Mouse (Mus musculus) midbrain, embryonic 13.5 days (tissue): ENCODE results near the gene Gcnt4. TPM values are rescaled to one million over a fixed set of nuclear protein-coding genes. Genes with fewer than 3 reads are reported as not detected.
"Not testable (repeated sequence)": the region's sequence is repeated elsewhere in the genome, so short reads cannot be mapped to it uniquely, and the experiment has no call there.

ENCODE experiments used
- ATAC-seq: fragments of 200-750 bp; cut with Nextera tagmentation; 2 replicates; pipeline ENCODE4 v1.8.0; 2017; ENCODE audit warnings: mild to moderate bottlenecking, moderate TSS enrichment, moderate library complexity
- H3K27ac ChIP-seq: fragments of 300-500 bp; sonication (generic); 2 replicates; pipeline ENCODE4 v1.5.1; 2015; ENCODE audit warnings: inconsistent platforms, mild to moderate bottlenecking, moderate library complexity
- H3K27me3 ChIP-seq: fragments of 300-500 bp; sonication (generic); 2 replicates; pipeline ENCODE4 v1.6.1; 2015; ENCODE audit warnings: mild to moderate bottlenecking, inconsistent platforms
- H3K36me3 ChIP-seq: fragments of 300-500 bp; sonication (generic); 2 replicates; pipeline ENCODE4 v1.6.1; 2015; ENCODE audit warnings: mild to moderate bottlenecking, inconsistent platforms
- H3K4me1 ChIP-seq: fragments of 300-500 bp; sonication (generic); replicated peaks from 2 replicates; pipeline ENCODE4 v1.6.1; 2015; ENCODE audit warnings: inconsistent platforms
- H3K4me2 ChIP-seq: fragments of 300-500 bp; sonication (generic); replicated peaks from 2 replicates; pipeline ENCODE4 v1.6.1; 2015; ENCODE audit warnings: moderate library complexity, mild to moderate bottlenecking, inconsistent platforms
- H3K4me3 ChIP-seq: fragments of 300-500 bp; sonication (generic); replicated peaks from 2 replicates; pipeline ENCODE4 v1.5.1; 2015; ENCODE audit warnings: mild to moderate bottlenecking, inconsistent platforms
- H3K9ac ChIP-seq: fragments of 300-500 bp; sonication (generic); replicated peaks from 2 replicates; pipeline ENCODE4 v1.6.1; 2015; ENCODE audit warnings: mild to moderate bottlenecking, inconsistent platforms
- H3K9me3 ChIP-seq: fragments of 300-500 bp; sonication (generic); 2 replicates; pipeline ENCODE4 v1.6.1; 2016; ENCODE audit warnings: mild to moderate bottlenecking, inconsistent platforms
- WGBS: fragments of 180-500 bp; shearing (Covaris S2); methylation state at CpG from one replicate; pipeline ENCODE4 v1.1.7; 2015; 5-methylcytosine and 5-hydroxymethylcytosine counted together
- polyA plus RNA-seq: library from polyadenylated mRNA; unstranded; fragments of >200 nt; fragmentation: Nextera tagmentation; extraction: Ambion mirVana; gene quantifications from 2 replicates; pipeline ENCODE4 v1.2.1, GENCODE M21; 2015

The Gcnt4 gene
- polyA plus RNA-seq, 1 experiment from 2014 or later, result 0.15 TPM

DNA sequence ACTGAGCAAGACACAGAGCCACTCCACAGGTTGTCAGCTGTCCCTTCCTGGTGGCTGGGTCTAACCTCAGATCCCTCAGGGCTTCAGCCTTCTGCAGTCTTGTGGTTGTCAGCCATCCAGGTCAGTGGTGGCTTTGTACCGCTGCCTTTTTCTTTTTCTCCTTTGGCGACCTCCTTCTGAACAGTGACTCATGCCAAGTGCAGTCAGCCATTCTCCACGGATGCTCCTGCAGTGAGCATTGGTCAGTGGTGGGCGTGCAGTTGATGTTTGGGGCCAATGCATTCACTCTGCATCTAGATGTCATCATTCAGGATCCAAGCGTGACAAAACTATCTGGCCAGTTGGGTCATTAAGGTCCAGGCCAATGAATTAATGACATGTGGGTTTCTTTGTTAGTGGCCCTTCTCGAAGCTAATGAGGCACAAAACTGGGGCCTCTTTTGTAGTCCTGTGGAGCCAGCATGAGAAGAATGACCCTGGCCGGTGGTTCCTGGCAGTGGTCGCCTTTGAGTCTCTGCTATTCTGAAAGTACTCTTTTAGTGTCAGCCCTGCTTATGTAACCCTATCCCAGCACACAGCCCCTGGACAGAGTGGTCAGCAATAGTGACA lies 4.0 kb downstream of the Gcnt4 start:
- WGBS, result 18% methylated on average over 8 of the region's 8 CpGs
- peaks cover 39% of the 10 kb centered on the region for H3K27me3 ChIP-seq
- no peak for ATAC-seq

DNA sequence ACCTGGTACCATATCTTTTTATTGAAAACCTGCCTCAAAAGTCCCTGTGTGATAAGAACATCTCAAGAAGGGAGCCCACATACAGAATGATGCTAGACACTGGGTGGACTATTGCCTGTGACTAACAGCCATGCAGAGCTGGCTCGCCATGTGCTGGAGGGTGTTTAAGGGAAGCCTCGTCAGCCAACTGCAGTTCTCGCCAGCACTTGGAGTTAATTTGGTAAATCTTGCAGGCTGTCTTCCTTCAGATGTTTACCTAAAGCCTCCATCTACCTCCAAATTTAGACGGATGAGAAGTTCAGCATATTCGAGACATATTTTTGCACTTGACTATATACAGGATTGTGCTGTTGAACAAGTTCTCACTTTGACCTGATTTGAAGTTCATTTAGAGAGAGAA lies 8.3 kb downstream of the Gcnt4 start:
- 84% methylated on average over 5 of the region's 5 CpGs for WGBS
- H3K4me3 ChIP-seq, result no peak overlapping the region
- no peak overlapping the region for H3K9ac ChIP-seq
- H3K9me3 ChIP-seq, result no peaks in the 10 kb centered on the region
- H3K4me2 ChIP-seq, result no peak overlapping the region
- ATAC-seq, result no peak
- H3K4me1 ChIP-seq, result no peaks in the 10 kb centered on the region
- no peaks in the 10 kb centered on the region for H3K27me3 ChIP-seq
- H3K36me3 ChIP-seq, result no peaks in the 10 kb centered on the region
- no peak overlapping the region for H3K27ac ChIP-seq

More for the DNA sequence above, 4.0 kb downstream of the Gcnt4 start:
- no peak overlapping the region for H3K4me3 ChIP-seq
- no peak overlapping the region for H3K4me2 ChIP-seq
- H3K4me1 ChIP-seq, result peaks cover 19% of the 10 kb centered on the region
- H3K36me3 ChIP-seq, result no peaks in the 10 kb centered on the region
- H3K27ac ChIP-seq, result no peak overlapping the region
- no peaks in the 10 kb centered on the region for H3K9me3 ChIP-seq
- H3K9ac ChIP-seq, result no peak overlapping the region

DNA sequence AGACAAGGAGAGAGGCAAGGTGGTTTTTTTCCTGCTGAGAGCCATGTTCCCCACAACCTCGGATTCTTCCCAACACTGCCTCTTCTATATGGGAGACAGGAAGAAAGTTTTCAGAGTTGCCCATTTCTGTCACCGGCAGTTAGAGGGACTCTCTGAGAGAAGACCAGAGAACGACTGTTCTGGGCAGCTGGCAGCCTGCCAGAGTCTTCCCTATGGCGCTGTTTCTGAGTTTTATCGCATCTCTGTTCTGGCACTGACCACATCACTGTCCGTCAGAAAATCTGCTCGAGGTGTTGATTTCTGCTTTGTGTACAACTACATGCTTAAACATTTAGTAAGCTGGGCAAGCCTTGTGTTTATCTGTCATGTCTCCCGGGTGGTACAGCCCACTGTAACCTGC lies 8.9 kb downstream of the Gcnt4 start:
- ATAC-seq, result no peak
- H3K27me3 ChIP-seq, result no peaks in the 10 kb centered on the region
- H3K36me3 ChIP-seq, result no peaks in the 10 kb centered on the region
- H3K9ac ChIP-seq, result no peak overlapping the region
- H3K4me2 ChIP-seq, result no peak overlapping the region
- H3K4me3 ChIP-seq, result no peak overlapping the region
- WGBS, result 75% methylated on average over 8 of the region's 8 CpGs
- no peak overlapping the region for H3K27ac ChIP-seq
- H3K9me3 ChIP-seq, result no peaks in the 10 kb centered on the region
- H3K4me1 ChIP-seq, result no peaks in the 10 kb centered on the region

DNA sequence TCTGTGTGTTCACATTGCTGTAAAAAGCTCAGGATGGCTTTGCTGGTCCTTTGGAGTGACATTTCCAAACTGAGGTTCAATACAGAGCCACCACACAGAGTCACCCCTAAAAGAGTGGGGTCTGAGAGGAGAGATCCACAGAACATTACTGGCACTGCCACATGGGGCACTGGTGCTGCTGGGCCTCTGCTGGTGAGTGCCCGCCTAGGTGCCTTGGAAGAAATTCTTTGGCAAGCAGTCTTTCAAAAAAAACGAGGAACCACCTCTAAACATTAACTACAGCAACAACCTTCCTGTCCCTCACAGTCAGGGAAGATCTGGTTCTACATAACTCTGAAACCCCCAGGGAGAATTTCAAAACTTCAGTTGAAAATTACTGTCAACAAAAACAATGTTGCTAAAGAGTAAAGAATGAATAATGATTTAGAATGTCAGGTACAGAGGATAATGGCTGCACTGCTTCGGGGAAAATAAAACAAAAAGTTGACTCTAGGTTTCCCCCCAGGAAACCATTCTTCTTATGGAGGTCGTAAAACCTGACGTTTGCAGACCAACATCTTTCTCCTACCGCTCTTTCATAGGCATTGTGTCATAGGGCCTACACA lies 11.8 kb downstream of the Gcnt4 start:
- no peaks in the 10 kb centered on the region for H3K27me3 ChIP-seq
- H3K36me3 ChIP-seq, result no peaks in the 10 kb centered on the region
- H3K9ac ChIP-seq, result no peak overlapping the region
- H3K9me3 ChIP-seq, result no peaks in the 10 kb centered on the region
- ATAC-seq, result no peak
- H3K4me2 ChIP-seq, result no peak overlapping the region
- no peak overlapping the region for H3K4me3 ChIP-seq
- H3K27ac ChIP-seq, result no peak overlapping the region
- WGBS, result 69% methylated on average over 6 of the region's 6 CpGs
- no peaks in the 10 kb centered on the region for H3K4me1 ChIP-seq

DNA sequence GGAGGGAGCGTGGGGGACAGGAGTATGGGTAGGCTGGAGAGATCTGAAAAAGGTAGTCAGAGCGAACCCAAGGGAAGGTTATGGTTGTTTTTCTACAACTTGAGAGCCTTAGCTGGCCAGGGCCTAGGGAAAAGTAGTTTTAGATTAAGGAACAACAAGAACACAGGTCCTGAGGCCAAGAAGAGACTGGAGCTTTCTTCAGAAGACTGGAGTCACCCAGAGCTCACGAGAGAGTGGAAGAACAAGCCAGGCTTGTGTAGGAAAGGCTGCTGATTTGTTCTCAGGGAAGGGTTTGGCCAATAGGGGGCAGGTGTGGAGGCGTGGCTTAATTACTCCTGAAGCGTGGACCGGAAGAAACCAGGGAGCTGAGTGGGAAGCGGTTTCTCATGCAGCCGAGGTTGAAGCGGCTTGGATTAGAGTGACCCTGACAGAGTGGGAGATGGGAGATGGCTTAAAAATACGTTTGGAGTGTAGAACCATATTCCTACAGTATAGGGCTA lies 12.6 kb downstream of the Gcnt4 start:
- no peak overlapping the region for H3K4me3 ChIP-seq
- WGBS, result 80% methylated on average over 10 of the region's 10 CpGs
- no peak for ATAC-seq

DNA sequence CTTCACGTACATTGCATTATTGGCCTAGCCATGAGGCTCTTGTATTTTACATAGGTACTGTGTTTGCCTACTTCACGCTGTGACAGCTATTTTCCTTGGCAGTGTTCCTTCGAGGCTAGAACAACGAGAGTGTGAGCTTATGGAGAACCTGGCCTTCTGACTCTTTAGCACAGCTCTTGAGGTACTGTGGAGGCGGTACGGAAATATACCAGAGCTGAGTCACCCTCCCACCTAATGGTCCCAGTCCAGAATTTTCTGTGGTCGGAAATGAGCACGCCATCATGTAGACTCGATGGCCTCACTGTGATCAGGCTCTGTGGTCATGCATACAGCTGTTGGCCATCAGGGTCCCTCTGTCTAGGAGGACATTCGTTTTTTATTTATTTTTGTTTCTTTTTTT lies 15.2 kb downstream of the Gcnt4 start:
- WGBS, result 89% methylated on average over 10 of the region's 10 CpGs
- no peaks in the 10 kb centered on the region for H3K27me3 ChIP-seq
- H3K27ac ChIP-seq, result no peak overlapping the region
- H3K9me3 ChIP-seq, result no peaks in the 10 kb centered on the region
- no peak overlapping the region for H3K4me3 ChIP-seq
- H3K4me2 ChIP-seq, result no peak overlapping the region
- peaks cover 7% of the 10 kb centered on the region; the same call in 1 of the 2 replicates for H3K4me1 ChIP-seq
- H3K36me3 ChIP-seq, result no peaks in the 10 kb centered on the region
- no peak for ATAC-seq
- H3K9ac ChIP-seq, result no peak overlapping the region

More for the DNA sequence above, 12.6 kb downstream of the Gcnt4 start:
- no peak overlapping the region for H3K27ac ChIP-seq
- H3K4me1 ChIP-seq, result no peaks in the 10 kb centered on the region
- no peak overlapping the region for H3K9ac ChIP-seq
- no peaks in the 10 kb centered on the region for H3K27me3 ChIP-seq
- no peak overlapping the region for H3K4me2 ChIP-seq
- no peaks in the 10 kb centered on the region for H3K36me3 ChIP-seq
- H3K9me3 ChIP-seq, result no peaks in the 10 kb centered on the region

DNA sequence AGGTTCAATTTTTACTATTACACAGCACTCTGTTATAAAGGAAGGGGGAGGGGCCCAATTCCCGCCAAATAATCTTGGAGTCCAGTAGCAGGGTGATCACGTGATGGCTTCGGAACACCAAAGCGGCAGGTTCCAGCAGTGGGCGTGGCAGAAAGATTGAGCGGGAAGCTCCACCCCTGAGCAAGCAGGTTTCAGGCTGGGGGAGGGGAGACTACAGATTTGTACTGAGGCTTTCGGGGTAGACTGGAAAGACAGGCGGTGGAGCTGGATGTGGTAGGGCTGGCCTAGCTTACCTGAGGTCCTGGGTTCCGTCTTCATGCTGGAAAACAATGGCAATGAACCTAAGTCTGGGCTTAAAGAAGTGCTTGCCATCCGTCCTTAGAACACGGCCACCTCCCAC lies 17.0 kb downstream of the Gcnt4 start:
- H3K4me3 ChIP-seq, H3K4me1 ChIP-seq, H3K9ac ChIP-seq, H3K27me3 ChIP-seq, H3K4me2 ChIP-seq, H3K27ac ChIP-seq, H3K9me3 ChIP-seq, H3K36me3 ChIP-seq, ATAC-seq: not testable (repeated sequence)
- 84% methylated on average over 11 of the region's 11 CpGs for WGBS

DNA sequence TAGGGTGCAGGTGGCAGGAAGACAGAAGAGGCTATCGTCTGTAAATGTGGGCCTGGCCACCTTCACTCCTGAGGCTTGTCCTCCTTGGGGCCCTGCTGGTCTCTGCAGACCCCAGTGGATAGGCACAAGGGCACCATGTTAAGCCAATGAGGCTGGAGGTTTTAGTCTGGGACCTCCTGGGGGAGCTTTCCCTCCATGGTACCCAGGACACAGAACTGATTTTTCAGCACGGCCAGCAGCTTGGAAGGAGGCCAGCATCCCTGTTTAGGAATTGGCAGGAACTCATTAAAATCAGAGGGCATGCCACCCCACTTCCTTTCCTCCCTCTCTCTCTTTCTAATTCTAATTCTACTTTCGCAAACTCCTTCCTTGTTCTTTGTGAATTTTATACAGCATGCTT lies 19.1 kb downstream of the Gcnt4 start:
- Histone ChIP-seq H3K4me1 (peaks cover 7% of the 10 kb centered on the region; the same call in 1 of the 2 replicates), H3K36me3 (no peaks in the 10 kb centered on the region), H3K9me3 (no peaks in the 10 kb centered on the region), H3K4me3 (no peak overlapping the region), H3K27ac (no peak overlapping the region), H3K27me3 (no peaks in the 10 kb centered on the region), H3K9ac (no peak overlapping the region), H3K4me2 (no peak overlapping the region)
- ATAC-seq, result no peak
- WGBS, result 52% methylated on average over 3 of the region's 3 CpGs

DNA sequence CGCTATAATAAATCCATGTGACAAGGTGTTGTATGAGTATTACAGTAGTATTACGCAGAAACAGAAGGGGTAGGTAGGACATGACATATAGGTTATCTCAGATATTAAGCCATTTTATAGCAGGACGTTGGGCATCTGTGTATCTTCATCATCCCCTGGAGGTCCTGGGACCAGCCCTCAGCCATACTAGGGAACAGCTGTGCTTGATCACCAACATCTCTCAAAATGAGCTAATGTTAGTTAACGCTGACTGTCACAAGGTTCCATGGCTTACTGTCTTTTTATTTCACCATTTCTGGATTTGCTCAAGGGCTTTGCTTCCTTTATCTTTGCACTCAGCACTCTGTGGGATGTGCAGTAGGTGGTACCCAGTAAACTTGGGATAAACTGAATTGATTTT lies 21.3 kb downstream of the Gcnt4 start:
- H3K4me3 ChIP-seq, result no peak overlapping the region
- no peaks in the 10 kb centered on the region for H3K9me3 ChIP-seq
- H3K9ac ChIP-seq, result no peak overlapping the region
- H3K27me3 ChIP-seq, result no peaks in the 10 kb centered on the region
- no peak overlapping the region for H3K27ac ChIP-seq
- ATAC-seq, result no peak
- no peaks in the 10 kb centered on the region for H3K36me3 ChIP-seq
- peaks cover 7% of the 10 kb centered on the region; the same call in 1 of the 2 replicates for H3K4me1 ChIP-seq
- WGBS, result 89% methylated on average over 4 of the region's 4 CpGs
- no peak overlapping the region for H3K4me2 ChIP-seq

DNA sequence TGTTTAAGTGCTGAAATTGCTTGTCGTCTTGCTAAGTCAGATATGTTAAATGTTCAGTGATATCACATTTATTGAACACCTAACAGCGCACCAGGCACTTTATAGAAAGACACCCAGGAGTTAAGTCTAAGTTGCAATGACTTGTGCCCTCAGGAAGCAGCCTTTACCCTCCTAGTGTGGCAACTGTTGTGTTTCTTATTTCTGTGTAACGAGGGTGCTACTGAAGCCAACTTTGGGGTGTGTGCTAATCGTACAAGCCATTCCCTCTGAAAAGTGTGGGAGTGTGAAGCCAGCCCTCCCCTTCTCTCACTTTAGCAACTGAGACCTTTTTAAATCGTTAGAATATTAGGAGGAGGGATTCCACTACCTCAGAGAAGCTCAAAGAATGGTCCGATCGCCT lies 23.2 kb downstream of the Gcnt4 start:
- ATAC-seq, result no peak
- Histone ChIP-seq H3K4me2 (no peak overlapping the region), H3K9ac (no peak overlapping the region), H3K9me3 (no peaks in the 10 kb centered on the region), H3K4me3 (no peak overlapping the region), H3K27me3 (no peaks in the 10 kb centered on the region), H3K27ac (no peak overlapping the region), H3K4me1 (peaks cover 11% of the 10 kb centered on the region), H3K36me3 (no peaks in the 10 kb centered on the region)
- WGBS, result 93% methylated on average over 7 of the region's 7 CpGs

DNA sequence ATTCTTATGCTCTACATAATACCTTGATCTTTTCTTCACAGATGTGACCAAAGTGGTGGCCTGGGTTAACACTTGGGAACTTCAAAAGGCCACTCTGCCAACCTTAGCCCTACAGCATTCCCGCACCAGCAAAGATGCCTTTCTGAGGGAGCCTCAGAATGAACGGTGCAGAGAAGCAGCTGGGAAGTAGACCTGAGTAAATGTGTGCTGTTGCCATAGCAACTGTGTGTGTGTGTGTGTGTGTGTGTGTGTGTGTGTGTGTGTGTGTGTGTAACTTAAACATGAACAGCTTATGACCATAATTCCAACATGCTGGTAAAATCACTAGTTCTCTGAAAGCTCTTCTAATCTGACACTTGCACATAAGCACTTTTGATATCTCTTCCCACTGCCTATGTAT lies 27.4 kb downstream of the Gcnt4 start:
- H3K4me1 ChIP-seq, result peaks cover 5% of the 10 kb centered on the region; the same call in 1 of the 2 replicates
- no peaks in the 10 kb centered on the region for H3K9me3 ChIP-seq
- no peak overlapping the region for H3K27ac ChIP-seq
- no peak overlapping the region for H3K4me2 ChIP-seq
- no peak overlapping the region for H3K9ac ChIP-seq
- ATAC-seq, result peak; percentile 69; the same call in 1 of the 2 replicates
- H3K4me3 ChIP-seq, result no peak overlapping the region
- no peaks in the 10 kb centered on the region for H3K27me3 ChIP-seq
- WGBS, result 48% methylated on average over 2 of the region's 2 CpGs
- H3K36me3 ChIP-seq, result no peaks in the 10 kb centered on the region

DNA sequence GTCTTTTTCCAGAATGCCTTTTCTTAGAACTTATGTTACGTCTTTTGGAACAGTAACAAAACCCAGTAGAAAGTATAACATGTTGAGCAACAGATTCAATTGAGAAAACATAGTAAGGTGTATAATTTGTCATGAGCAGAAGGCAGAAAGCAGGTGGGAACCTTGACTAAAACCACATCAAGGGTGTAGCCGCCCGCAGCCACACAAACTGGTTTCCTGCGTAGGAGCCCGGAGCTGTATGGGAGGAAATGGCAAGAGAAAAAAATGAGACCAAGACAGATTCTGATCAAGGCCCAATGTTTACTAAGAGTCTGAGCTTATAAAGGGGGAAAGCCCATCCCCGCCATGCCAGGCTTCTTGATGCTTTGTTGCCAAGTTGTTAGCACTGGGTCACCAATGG lies 32.0 kb downstream of the Gcnt4 start:
- Histone ChIP-seq H3K9ac (no peak overlapping the region), H3K4me3 (no peak overlapping the region), H3K4me2 (no peak overlapping the region), H3K9me3 (no peaks in the 10 kb centered on the region), H3K36me3 (no peaks in the 10 kb centered on the region), H3K4me1 (peaks cover 4% of the 10 kb centered on the region; the same call in 1 of the 2 replicates), H3K27ac (no peak overlapping the region), H3K27me3 (no peaks in the 10 kb centered on the region)
- WGBS, result 98% methylated on average over 6 of the region's 6 CpGs
- no peak for ATAC-seq

DNA sequence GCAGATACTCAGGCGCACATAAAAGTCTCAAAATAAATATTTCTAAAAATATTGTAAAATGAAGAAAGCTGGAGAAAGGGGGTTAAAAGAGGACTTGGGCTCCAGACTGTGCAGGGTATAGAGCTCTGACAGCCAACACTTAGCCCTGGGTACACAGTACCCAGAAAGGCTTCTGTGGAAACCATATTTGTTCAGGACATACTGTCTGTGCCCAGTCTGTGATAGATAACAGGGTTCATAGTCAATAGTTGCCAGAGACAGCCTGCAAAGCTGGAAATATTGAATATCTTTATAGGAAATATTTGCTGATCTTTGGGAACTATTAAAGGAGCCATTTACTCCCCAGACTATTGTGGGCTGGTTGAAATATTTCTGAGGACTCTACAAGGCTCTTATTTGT lies 35.5 kb downstream of the Gcnt4 start:
- Histone ChIP-seq H3K36me3 (no peaks in the 10 kb centered on the region), H3K4me3 (no peak overlapping the region), H3K4me1 (no peaks in the 10 kb centered on the region), H3K9ac (no peak overlapping the region), H3K27me3 (no peaks in the 10 kb centered on the region), H3K27ac (no peak overlapping the region), H3K4me2 (no peak overlapping the region), H3K9me3 (no peaks in the 10 kb centered on the region)
- 97% methylated on average over 1 of the region's 1 CpGs for WGBS
- no peak for ATAC-seq
